Mouse (Mus musculus) liver, embryonic 14.5 days (tissue): Measurements from ENCODE around the gene Bicd2.

ENCODE experiments used
- CTCF ChIP-seq: IDR thresholded peaks from 2 replicates; pipeline ENCODE4 v1.5.1; 2016; ENCODE audit warnings: antibody characterized with exemption, low read depth, control low read depth
- EP300 ChIP-seq: IDR thresholded peaks from 2 replicates; pipeline ENCODE4 v1.6.1; 2016; ENCODE audit warnings: antibody characterized with exemption, low read depth

DNA sequence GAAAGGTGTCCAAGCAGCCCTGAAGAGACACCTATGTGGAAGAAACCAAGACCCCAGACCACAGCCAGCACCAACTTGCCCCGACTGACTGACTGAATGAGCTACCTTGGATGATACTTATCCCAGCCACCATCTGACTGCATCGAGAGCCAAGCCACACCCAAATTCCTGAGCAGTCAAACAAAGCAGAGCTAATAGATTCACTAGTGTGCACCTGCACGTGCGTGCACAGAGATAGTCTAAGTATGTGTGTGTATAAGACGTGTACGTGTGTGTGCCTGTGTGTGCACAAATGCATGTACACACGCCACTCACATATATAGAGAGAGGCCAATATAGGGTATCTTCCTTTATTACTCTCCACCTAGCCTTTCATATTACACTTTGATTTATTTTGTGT, 29.7 kb upstream of the Bicd2 start:
- TF ChIP-seq CTCF = no peak
- no peak for TF ChIP-seq EP300
